Mouse (Mus musculus): ENCODE measurements around the gene Prkacb. TPM values are rescaled to one million over a fixed set of nuclear protein-coding genes. Genes with fewer than 3 reads are reported as not detected.
"Not testable (repeated sequence)": the region's sequence is repeated elsewhere in the genome, so short reads cannot be mapped to it uniquely, and the experiment has no call there.

Prkacb gene
- polyA plus RNA-seq, 1 experiment from 2014 or later, result 22.2 TPM

DNA sequence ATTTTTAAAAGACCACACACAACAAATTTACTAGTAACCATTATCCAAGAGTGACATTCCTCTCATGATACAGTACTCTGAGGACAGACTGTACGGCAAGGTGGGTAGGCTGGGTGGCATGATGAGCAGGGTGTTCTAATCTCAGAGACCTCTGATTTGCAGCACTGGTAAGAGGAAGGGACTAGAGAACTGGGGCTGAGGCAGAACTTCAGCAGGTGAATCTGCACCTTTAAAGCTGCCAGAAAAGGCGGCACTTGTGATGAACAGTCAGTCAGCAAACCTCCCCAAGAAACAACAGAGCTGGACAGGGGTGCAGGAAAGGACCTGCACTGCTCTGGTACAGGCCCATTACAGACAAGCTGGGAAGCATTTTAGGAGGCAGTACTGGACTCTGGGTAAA, 41.9 kb downstream of the Prkacb start:
- Histone ChIP-seq H3K9me3 (replicated peaks) (no peaks in the 10 kb centered on the region), H3K27me3 (replicated peaks) (no peaks in the 10 kb centered on the region), H3K4me3 (no peak overlapping the region), H3K4me2 (no peak overlapping the region), H3K27ac (no peak overlapping the region), H3K36me3 (no peaks in the 10 kb centered on the region; the same call in 1 of the 2 replicates), H3K9ac (no peak overlapping the region), H3K4me1 (peaks cover 35% of the 10 kb centered on the region)
- no peak for ATAC-seq
- WGBS (ENCODE audit: insufficient replicate concordance), result 80% methylated on average over 2 of the region's 2 CpGs

DNA sequence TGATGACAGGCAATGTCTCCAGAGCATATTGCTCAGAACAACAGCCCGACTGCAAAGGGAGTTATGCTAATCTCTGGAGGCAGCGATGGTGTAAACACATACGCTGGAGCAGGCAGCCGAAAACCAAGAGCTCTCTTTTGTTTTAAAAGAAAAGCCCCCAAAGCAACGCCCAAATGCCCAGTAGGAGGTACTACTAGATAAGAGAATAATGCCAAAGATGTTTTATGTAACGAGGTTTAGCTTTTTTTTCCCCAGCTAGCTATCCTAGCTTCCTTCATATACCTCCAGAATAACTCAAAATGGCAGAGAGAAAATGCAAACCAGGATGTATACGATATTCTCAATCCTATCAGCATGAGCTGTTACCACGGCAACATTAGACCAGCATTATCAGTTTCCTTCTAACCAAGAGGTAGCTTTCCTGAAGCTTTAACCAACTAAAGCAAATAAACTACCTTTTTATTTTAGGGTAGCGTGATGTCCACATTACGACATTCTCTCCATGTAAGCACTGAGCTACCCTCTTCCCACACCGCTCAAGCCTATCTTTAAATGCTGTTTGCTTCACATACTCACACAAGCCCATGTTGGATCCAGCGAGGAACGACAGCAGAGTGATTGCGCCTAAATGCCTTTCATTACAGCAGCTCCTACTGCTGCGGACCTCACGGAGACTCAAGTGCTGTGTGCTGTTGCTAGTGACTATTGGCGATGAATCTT, 42.7 kb downstream of the Prkacb start:
- H3K4me3 ChIP-seq, result 0 out of 2 replicates have a peak overlapping the region, but pooled peaks have one; percentile 11
- no peaks in the 10 kb centered on the region for H3K9me3 ChIP-seq (replicated peaks)
- 50% methylated on average over 17 of the region's 17 CpGs for WGBS (ENCODE audit: insufficient replicate concordance)
- H3K27ac ChIP-seq, result no peak overlapping the region
- no peak for ATAC-seq
- H3K4me2 ChIP-seq, result peak overlapping the region; percentile 46
- no peaks in the 10 kb centered on the region; the same call in 1 of the 2 replicates for H3K36me3 ChIP-seq
- peaks cover 40% of the 10 kb centered on the region for H3K4me1 ChIP-seq
- no peak overlapping the region for H3K9ac ChIP-seq
- no peaks in the 10 kb centered on the region for H3K27me3 ChIP-seq (replicated peaks)

DNA sequence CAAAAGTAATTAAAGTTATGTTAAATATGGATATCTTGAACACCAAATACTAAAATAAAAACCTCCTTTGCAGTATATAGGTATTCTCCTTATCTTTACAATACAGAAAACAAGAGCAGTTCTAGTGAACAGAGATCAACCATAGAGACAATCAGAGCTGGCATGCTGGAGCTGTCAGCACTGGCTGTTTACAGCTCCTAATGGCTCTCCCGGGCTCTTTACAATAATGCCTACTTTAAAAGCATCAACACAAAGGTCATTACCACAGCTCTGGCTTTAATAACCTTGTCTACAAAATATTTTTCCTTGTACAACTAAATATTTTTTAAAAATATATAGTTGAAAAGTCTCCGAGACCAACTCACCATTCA, 43.2 kb downstream of the Prkacb start:
- 51% methylated on average over 2 of the region's 2 CpGs for WGBS (ENCODE audit: insufficient replicate concordance)
- Histone ChIP-seq H3K4me2 (peak overlapping the region; percentile 46), H3K4me1 (peaks cover 45% of the 10 kb centered on the region), H3K4me3 (no peak overlapping the region), H3K9ac (no peak overlapping the region), H3K36me3 (no peaks in the 10 kb centered on the region; the same call in 1 of the 2 replicates), H3K9me3 (replicated peaks) (no peaks in the 10 kb centered on the region), H3K27ac (no peak overlapping the region), H3K27me3 (replicated peaks) (no peaks in the 10 kb centered on the region)
- ATAC-seq, result no peak

DNA sequence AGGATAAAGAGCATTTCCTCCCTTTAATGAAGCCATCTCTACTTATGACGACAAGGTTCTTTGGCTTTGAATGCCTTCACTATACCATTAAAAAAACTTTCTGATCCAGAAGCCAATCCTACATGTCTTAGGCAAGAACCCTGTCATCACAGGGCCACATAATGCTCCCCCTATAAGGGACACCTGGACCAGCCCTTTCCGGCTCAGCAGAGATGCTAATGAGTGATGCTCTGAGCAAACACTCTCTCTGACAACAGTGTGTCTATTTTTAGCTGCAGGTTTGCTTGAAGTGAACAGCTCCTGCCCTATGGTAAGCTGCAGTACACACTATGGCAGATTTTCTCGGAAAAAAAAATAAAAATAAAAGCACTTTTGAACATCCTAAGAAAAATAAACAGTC, 43.9 kb downstream of the Prkacb start:
- Histone ChIP-seq H3K9me3 (replicated peaks) (no peaks in the 10 kb centered on the region), H3K27ac (no peak overlapping the region), H3K36me3 (no peaks in the 10 kb centered on the region; the same call in 1 of the 2 replicates), H3K9ac (no peak overlapping the region), H3K4me3 (no peak overlapping the region), H3K4me2 (no peak overlapping the region), H3K27me3 (replicated peaks) (no peaks in the 10 kb centered on the region), H3K4me1 (peaks cover 52% of the 10 kb centered on the region)
- ATAC-seq, result no peak
- WGBS (ENCODE audit: insufficient replicate concordance), result 71% methylated on average over 3 of the region's 3 CpGs

DNA sequence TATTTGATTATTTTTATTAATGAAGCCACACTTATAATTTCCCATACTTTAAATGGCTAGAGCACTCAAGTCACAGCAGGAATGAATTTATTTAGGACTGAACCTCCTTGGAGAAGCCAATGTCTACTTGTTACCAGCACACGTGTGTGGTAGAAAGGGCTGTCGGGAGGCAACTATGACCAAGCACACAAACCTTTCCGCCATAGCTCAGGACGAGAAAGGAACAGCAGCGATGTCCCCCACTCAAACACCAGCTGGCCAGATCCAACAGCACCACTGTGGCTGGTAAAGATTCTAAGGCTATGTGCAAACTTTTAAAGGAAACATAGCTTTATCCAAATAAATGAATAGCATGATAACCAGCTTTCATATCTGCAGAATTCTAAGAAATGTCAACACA, 44.4 kb downstream of the Prkacb start:
- peaks cover 54% of the 10 kb centered on the region for H3K4me1 ChIP-seq
- no peaks in the 10 kb centered on the region for H3K9me3 ChIP-seq (replicated peaks)
- H3K4me2 ChIP-seq, result no peak overlapping the region
- H3K36me3 ChIP-seq, result no peaks in the 10 kb centered on the region; the same call in 1 of the 2 replicates
- WGBS (ENCODE audit: insufficient replicate concordance), result 84% methylated on average over 5 of the region's 5 CpGs
- no peak for ATAC-seq
- H3K4me3 ChIP-seq, result no peak overlapping the region
- no peaks in the 10 kb centered on the region for H3K27me3 ChIP-seq (replicated peaks)
- no peak overlapping the region for H3K9ac ChIP-seq
- no peak overlapping the region for H3K27ac ChIP-seq

DNA sequence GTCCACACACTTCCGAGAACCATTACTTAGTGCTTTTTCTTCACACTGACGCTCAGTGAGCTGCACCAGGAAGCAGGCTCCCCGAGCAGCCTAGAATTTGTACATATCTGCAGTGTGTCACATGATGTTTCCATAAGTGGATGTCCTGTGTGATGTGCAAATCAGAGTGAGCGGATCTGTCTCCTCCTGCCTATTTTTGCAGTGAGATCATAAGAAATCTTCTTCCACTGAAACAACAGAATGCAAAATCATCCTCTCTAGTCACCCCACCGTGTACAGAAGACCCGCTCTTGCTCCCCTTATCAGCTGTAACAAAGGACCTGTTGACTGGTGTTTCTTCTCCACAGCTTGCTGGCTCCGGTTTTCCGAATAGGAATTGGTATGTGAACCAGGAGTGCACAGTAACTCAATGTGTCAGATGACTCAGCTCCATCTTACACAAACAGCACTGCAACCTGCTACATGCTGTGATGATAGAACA, 46.0 kb downstream of the Prkacb start:
- H3K36me3 ChIP-seq, result no peaks in the 10 kb centered on the region; the same call in 1 of the 2 replicates
- H3K27ac ChIP-seq, result no peak overlapping the region
- no peaks in the 10 kb centered on the region for H3K27me3 ChIP-seq (replicated peaks)
- H3K9me3 ChIP-seq (replicated peaks), result no peaks in the 10 kb centered on the region
- H3K4me3 ChIP-seq, result no peak overlapping the region
- 65% methylated on average over 8 of the region's 8 CpGs for WGBS (ENCODE audit: insufficient replicate concordance)
- peaks cover 66% of the 10 kb centered on the region for H3K4me1 ChIP-seq
- ATAC-seq, result no peak
- no peak overlapping the region for H3K4me2 ChIP-seq
- H3K9ac ChIP-seq, result no peak overlapping the region

DNA sequence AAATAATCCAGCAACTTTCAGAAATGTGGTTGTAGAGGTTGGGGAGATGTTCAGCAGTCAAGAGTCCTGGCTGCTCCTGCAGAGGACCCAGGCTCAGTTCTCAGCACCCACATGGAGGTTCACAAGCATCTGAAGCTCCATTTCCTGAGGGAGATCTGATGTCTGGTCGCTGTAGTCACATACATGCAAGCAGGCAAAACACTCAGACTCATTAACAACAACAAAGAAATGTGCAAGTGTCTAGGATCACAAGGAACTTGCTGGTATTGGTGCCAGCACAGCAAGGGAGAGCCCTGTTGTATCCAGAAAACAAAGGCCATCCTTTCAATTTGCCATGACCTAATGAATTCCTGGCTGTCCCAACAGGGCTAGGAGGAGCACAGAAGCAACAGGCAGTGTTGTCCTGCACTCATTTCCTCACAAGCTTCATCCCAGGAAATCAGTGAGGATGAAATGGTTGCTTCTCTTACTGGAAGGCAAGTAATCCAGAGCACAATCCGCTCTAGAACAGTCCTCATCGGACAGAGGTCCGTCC, 46.7 kb downstream of the Prkacb start:
- no peak for ATAC-seq
- Histone ChIP-seq H3K4me1 (peaks cover 71% of the 10 kb centered on the region), H3K4me3 (no peak overlapping the region), H3K4me2 (no peak overlapping the region), H3K36me3 (no peaks in the 10 kb centered on the region; the same call in 1 of the 2 replicates), H3K27me3 (replicated peaks) (no peaks in the 10 kb centered on the region), H3K27ac (no peak overlapping the region), H3K9ac (no peak overlapping the region), H3K9me3 (replicated peaks) (no peaks in the 10 kb centered on the region)
- 89% methylated on average over 4 of the region's 4 CpGs for whole genome bisulfite sequencing (ENCODE audit: insufficient replicate concordance)

DNA sequence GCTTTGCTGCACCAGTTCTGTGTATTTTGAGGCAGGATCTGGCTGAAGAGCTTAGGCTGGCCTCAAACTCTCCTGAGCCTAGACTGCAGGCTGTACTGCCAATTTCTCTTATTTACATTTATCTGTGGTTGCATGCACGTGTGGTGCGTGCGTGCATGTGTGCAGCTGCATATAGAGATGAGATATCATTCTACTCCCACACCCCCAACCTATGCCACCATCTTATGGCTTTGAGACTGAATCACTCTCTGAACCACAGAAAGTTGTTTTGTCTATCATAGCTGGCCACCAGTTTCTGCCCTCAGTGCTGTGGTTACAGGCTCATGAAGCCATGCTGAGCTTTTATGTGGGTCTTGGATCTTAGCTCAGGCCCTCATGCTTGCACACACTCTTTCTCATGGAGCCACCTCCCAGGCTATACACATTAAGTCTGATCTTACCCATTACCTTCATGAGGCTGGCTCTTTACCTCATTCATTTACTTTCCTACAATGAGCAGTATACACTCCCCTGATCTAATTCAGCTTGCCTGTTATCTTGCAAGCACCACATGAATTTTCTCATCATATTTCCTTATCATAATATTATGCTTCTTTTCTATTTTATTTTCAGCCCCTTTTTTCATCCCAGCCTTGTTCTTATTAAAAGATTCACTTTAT, 47.8 kb downstream of the Prkacb start:
- peak; percentile 89 for ATAC-seq
- Histone ChIP-seq H3K9ac (no peak overlapping the region), H3K4me2 (peak overlapping the region; percentile 34), H3K27me3 (replicated peaks) (no peaks in the 10 kb centered on the region), H3K36me3 (no peaks in the 10 kb centered on the region; the same call in 1 of the 2 replicates), H3K4me3 (no peak overlapping the region), H3K27ac (peak overlapping the region; percentile 81), H3K4me1 (peaks cover 63% of the 10 kb centered on the region), H3K9me3 (replicated peaks) (no peaks in the 10 kb centered on the region)
- WGBS (ENCODE audit: insufficient replicate concordance), result 27% methylated on average over 3 of the region's 3 CpGs

DNA sequence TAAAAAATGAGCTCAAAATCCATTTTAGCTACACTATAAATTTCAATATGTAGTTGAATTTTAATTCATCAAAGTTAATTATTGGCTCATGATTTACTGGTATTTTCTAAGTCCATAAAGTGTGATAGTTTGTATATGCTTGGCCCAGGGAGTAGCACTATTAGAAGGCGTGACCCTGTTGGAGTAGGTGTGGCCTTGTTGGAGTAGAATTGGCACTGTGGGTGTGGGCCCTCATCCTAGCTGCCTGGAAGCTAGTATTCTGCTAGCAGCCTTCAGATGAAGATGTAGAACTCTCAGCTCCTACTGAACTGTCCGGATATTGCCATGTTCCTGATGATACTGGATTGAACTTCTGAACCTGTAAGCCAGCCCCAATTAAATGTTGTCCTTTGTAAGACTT, 49.7 kb downstream of the Prkacb start:
- ATAC-seq, result peak; percentile 78
- H3K9me3 ChIP-seq (replicated peaks); H3K4me3 ChIP-seq; H3K36me3 ChIP-seq; H3K9ac ChIP-seq; H3K27ac ChIP-seq; H3K4me2 ChIP-seq; H3K27me3 ChIP-seq (replicated peaks): not testable (repeated sequence)
- peaks cover 49% of the 10 kb centered on the region for H3K4me1 ChIP-seq
- WGBS (ENCODE audit: insufficient replicate concordance), result 54% methylated on average over 2 of the region's 2 CpGs

DNA sequence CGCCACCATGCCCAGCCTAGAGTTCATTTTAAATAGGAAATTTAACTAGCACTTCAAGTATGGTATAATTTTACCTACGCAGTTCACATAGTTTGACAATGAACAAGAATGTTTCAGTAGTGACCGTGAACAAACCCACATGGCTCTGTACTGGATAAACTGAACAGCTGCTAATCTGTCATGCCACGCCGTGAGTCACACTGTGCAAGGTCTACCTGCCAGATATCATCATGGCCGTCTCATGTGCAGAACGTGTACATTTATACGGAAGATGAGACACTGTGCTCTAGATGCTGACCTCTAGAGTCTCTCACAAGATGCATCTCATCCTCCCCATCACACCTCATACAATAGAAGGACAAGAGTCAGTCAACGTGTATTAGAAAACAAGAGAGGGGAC, 51.5 kb downstream of the Prkacb start:
- WGBS (ENCODE audit: insufficient replicate concordance), result 66% methylated on average over 9 of the region's 9 CpGs
- H3K9ac ChIP-seq, result no peak overlapping the region
- peak; percentile 42; the same call in 1 of the 2 replicates for ATAC-seq

DNA sequence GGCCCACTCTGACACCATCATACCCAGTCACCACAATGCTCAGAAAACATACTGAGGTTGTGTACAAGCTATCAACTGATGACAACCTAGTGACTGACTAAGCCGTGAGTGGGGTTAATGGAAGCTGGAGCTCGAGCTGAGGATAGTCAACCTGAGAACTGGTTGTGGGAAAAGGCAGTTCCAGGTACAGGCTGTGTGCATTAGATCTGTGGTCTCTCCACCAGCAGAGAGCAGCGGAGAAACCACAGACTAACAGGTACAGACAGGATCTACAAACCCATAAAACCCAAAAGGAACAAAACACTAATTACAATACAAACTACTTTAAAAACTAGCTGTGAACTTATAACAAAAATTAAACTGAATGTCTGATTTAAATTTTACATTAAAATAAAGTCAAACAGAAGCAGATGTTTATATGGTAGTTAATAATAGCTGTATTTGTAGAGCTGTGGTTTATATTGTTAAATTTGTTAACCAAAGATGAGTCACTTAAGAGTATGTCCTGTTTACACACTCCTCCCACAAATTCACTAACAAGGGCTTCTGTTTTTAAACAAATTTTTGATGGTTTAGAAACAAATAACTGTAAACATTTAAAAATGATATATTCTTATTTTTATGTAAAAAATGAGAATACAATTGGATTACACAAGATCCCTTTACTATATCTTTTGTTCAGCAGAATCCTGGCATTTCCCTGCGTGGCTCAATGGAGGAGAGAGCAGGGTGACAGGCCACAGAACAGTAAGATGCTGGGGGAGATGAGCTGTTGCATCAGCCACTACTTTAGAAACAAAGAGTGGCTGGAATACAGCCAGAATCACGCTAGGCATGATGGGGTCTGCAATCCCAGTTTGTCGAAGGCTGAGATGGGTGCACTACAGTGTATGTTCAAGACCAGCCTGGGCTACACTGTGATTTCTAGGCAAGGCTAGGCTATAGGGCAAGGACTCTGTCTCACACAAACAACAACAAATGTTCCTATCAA, 54.5 kb downstream of the Prkacb start:
- peaks cover 7% of the 10 kb centered on the region; the same call in 1 of the 2 replicates for H3K36me3 ChIP-seq
- H3K27ac ChIP-seq, result no peak overlapping the region
- ATAC-seq, result no peak
- 78% methylated on average over 6 of the region's 6 CpGs for WGBS (ENCODE audit: insufficient replicate concordance)
- no peaks in the 10 kb centered on the region for H3K9me3 ChIP-seq (replicated peaks)
- H3K4me2 ChIP-seq, result no peak overlapping the region
- no peak overlapping the region for H3K9ac ChIP-seq
- peaks cover 18% of the 10 kb centered on the region for H3K4me1 ChIP-seq
- no peak overlapping the region for H3K4me3 ChIP-seq
- H3K27me3 ChIP-seq (replicated peaks), result no peaks in the 10 kb centered on the region

More for the DNA sequence above, 51.5 kb downstream of the Prkacb start:
- H3K4me2 ChIP-seq, result no peak overlapping the region
- no peaks in the 10 kb centered on the region for H3K9me3 ChIP-seq (replicated peaks)
- no peaks in the 10 kb centered on the region for H3K27me3 ChIP-seq (replicated peaks)
- H3K27ac ChIP-seq, result no peak overlapping the region
- H3K36me3 ChIP-seq, result no peaks in the 10 kb centered on the region; the same call in 1 of the 2 replicates
- H3K4me3 ChIP-seq, result no peak overlapping the region
- peaks cover 40% of the 10 kb centered on the region for H3K4me1 ChIP-seq

All from liver, embryonic 12.5 days (tissue).